Mouse (Mus musculus) cerebellum, postnatal 14 days (tissue): ENCODE data around the gene Vmn1r235.
"Not testable (repeated sequence)": the region's sequence is repeated elsewhere in the genome, so short reads cannot be mapped to it uniquely, and the experiment has no call there.

Experiments used
- DNase-seq, 2 experiments: peaks; one replicate each; pipeline ENCODE4 v3.0.0; 2021; ENCODE audit warnings: mixed read lengths in 2 of 2

The Vmn1r235 gene

DNA sequence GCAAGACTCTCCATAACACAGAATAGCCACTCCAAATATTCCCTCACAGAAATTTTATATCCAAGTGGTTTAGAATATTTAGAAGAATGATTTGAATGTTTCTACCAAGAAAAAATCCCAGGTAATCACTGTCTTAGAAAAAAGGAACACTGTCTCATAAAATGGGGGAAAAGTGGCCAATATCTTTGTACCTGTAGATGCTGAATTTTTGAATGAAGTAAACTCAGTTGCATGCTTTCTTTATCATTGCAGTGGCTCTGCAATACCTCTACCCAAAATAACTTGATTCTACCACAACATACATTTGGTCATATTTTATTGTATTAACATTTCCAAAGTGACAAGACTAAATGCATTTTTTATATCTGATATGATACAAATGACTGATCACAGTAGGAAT, at the start of gene Vmn1r235:
Gene Vmn1r235, plus strand, starts transcription at position 301 of the 400 bp plus-strand sequence.
- DNase-seq: no peak

DNA sequence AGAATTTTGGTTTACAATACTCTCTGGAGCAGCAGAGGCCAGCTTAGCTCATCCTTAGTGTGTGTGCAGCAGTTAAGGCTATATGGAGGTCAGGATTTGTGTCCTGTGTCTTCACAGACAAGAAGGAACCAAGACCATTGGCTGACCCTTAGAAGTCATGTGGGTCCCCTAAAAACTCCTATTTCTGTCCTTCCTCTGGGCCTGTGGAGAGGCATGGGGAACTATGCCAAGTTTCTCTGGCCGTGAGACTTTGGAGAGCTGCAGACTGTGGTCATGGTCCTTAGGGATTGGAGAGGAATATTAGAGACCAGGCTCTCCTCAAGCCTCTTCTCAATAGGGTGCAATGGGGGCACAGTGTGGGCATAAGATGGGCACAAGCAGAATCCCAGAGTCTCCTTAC, 45.1 kb upstream of the Vmn1r235 start:
- DNase-seq: not testable (repeated sequence)

GRCm38 (mm10) chr17:21225787-21226186, 30.4 kb upstream of the Vmn1r235 start, which contains the start of gene Vmn1r234:
Gene Vmn1r234 (plus strand): TSS chr17:21226087.
- DNase-seq: no peak

GRCm38 (mm10) chr17:21231654-21232053, 24.6 kb upstream of the Vmn1r235 start:
- DNase-seq: peak; percentile 32 to 48

DNA sequence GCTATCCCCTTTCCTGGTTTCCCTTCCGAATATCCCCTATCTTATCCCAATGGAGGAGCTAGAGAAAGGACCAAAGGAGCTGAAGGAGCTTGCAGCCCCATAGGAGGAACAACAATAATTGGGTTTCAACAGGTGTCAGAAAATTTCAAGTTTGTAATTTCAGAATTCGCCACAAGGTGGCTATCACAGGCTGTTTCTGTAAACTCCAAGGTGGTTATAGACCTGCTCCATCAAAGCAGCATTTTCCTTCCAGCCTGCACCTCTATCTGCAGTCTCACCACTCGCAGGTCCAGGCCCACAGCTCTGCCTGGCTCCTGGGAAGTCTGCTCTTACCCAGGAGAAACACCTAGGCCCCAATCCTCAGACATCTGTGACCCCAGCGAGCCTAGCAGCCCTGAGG, 15.9 kb downstream of the Vmn1r235 start:
- DNase-seq: peak; percentile 69 to 83

DNA sequence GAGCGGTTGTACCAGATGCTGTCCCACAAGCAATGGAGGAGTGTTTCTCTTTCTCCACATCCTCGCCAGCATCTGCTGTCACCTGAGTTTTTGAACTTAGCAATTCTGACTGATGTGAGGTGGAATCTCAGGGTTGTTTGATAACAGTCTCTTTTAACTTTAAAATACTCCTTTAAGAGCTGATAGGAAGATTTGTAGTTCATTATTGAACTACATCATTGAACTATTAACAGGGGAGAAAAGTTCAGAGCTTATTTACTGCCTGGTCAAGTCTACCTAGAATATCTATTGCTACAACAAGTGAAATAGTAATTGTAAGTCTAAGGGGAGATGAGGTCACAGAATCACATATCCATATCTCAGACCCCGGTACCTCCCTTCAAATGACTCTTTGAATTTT, 26.4 kb downstream of the Vmn1r235 start, which contains the start of gene Vmn1r236:
Gene Vmn1r236, plus strand, starts transcription at position 301 of the 400 bp plus-strand sequence.
- no peak for DNase-seq

- DNase-seq: no peak
These were observed 28.2 kb downstream of the Vmn1r235 start for GRCm38 (mm10) chr17:21284395-21284794.

GRCm38 (mm10) chr17:21289695-21290094, 33.5 kb downstream of the Vmn1r235 start:
- DNase-seq: no peak

DNA sequence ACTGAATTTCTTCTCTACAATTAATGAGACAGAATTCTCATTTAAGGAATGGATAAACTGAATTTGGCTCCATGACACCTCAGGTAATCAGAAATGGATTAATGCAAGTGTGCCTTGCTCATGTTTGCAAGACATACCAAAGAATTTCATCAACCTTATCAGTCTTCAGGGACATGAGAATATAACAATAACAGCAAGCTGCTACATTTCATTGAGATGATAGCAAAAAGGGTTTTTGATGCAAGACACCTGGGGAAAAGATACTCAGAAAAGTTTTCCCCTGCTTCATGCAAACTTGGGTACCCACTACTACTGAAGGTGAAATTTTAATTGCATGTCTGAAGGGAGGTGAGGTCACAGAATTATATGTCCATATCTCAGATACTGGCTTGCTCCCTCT, 55.4 kb downstream of the Vmn1r235 start, which contains the start of gene Vmn1r237:
Gene Vmn1r237, plus strand, starts transcription at position 301 of the 400 bp plus-strand sequence.
- no peak for DNase-seq
